Mouse (Mus musculus) heart, adult 2 months (tissue): ENCODE results near the gene Hoxa11. TPM values are rescaled to one million over a fixed set of nuclear protein-coding genes. Genes with fewer than 3 reads are reported as not detected.

Source experiments
- DNase-seq, 2 experiments: peaks; one replicate each; pipeline ENCODE4 v3.0.0; 2021
- H3K27ac ChIP-seq: fragments of 200-600 bp; 2 replicates; pipeline ENCODE4 v1.8.1; 2022
- H3K27me3 ChIP-seq: fragments of 200-500 bp; 2 replicates; pipeline ENCODE4 v1.6.1; 2012; ENCODE audit warnings: mild to moderate bottlenecking, low read length, inconsistent platforms, mixed read lengths; ENCODE audit not compliant: control insufficient read depth, insufficient read depth
- H3K36me3 ChIP-seq: fragments of 200-500 bp; 2 replicates; pipeline ENCODE4 v1.6.1; 2012; ENCODE audit warnings: low read length, inconsistent platforms; ENCODE audit not compliant: control insufficient read depth, insufficient read depth
- H3K4me1 ChIP-seq: fragments of 200-500 bp; 2 replicates; pipeline ENCODE4 v1.6.1; 2011; ENCODE audit warnings: low read length; ENCODE audit not compliant: control insufficient read depth, insufficient read depth
- H3K4me3 ChIP-seq: fragments of 200-600 bp; 2 replicates; pipeline ENCODE4 v1.8.1; 2022
- H3K79me2 ChIP-seq: fragments of 200-500 bp; replicated peaks from 2 replicates; pipeline ENCODE4 v1.6.1; 2012; ENCODE audit warnings: mild to moderate bottlenecking, inconsistent platforms, low read length, moderate library complexity, mixed read lengths; ENCODE audit not compliant: control insufficient read depth, insufficient read depth
- H3K9ac ChIP-seq: fragments of 200-500 bp; 2 replicates; pipeline ENCODE4 v1.6.1; 2012; ENCODE audit warnings: low read depth, mild to moderate bottlenecking, control low read depth, inconsistent platforms, low read length, mixed read lengths
- CTCF ChIP-seq: fragments of 200-600 bp; IDR thresholded peaks from 2 replicates; pipeline ENCODE4 v1.8.1; 2022; ENCODE audit warnings: antibody characterized with exemption, mild to moderate bottlenecking, moderate library complexity
- EP300 ChIP-seq: fragments of 200-500 bp; IDR thresholded peaks from 2 replicates; pipeline ENCODE4 v1.6.1; 2011; ENCODE audit warnings: low read depth, low read length, control low read depth; ENCODE audit not compliant: insufficient read depth
- POLR2A ChIP-seq: fragments of 200-500 bp; IDR thresholded peaks from 2 replicates; pipeline ENCODE4 v1.6.1; 2011; ENCODE audit warnings: mild to moderate bottlenecking, low read depth, low read length, control low read depth; ENCODE audit not compliant: insufficient read depth
- WGBS: fragments of 180-500 bp; shearing (Covaris S2); methylation state at CpG from one replicate; pipeline ENCODE4 v1.1.7; 2018; 5-methylcytosine and 5-hydroxymethylcytosine counted together
- intact Hi-C: fragments of 180-260 bp; cut with DNase I; formaldehyde crosslinking; loops from one replicate; pipeline ENCODE4 v1.15.1; 2025
- polyA plus RNA-seq: library from polyadenylated mRNA; depleted of rRNA; stranded (reverse); fragments of >200 nt; gene quantifications from 2 replicates; pipeline ENCODE4 v1.2.3, GENCODE M21; 2012
- total RNA-seq, 2 experiments: library from RNA; stranded (reverse); gene quantifications; 2 replicates each; pipeline ENCODE4 v1.2.3; 2021

Hoxa11 gene
- total and polyA plus RNA-seq, 3 experiments: not detected

DNA sequence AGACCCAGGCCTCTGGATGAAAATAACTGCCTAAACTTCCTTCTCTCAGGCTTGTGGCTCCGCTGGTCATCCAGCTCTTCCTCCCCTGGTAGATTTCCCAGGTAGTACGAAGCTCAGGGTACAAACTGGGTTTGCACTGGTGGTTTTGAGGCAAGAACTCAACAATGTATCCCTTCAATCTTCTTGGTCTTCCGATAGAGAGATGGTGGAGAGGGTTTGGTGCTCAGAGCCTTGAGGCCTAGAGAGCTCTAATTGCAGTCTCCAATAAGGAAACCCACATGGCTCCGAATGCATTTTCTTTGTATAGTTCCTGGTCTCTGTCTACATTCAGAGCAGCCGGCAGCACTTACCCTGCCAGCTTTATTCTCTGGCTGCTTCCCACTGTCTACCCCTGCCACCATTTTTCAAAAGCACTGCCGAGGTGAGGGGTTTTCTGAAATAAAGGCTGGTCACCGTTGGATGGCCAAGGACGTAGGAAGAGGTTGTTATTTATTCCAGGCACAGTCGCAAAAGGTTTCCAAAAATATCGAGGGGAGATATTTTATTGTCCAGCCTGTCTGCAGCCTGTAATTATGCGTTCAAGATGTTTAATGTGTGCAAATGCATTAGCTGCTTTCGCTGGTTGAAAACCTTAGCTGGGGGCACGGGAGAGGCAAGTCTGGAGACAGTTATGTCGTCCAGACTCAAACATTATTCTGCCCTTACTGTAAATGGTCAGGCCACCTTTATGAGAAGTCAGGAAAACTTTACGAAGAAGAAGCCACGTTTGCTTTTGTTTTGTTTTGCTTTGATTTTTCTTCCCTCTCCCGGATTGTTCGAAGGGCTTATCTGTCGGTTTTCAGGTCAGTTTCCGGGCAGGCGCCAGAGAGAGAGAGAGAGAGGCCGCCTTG is 27.4 kb upstream of the Hoxa11 start:
- no peak overlapping the region for H3K4me3 ChIP-seq
- TF ChIP-seq POLR2A: no peak
- no peak for TF ChIP-seq CTCF
- TF ChIP-seq EP300: no peak

DNA sequence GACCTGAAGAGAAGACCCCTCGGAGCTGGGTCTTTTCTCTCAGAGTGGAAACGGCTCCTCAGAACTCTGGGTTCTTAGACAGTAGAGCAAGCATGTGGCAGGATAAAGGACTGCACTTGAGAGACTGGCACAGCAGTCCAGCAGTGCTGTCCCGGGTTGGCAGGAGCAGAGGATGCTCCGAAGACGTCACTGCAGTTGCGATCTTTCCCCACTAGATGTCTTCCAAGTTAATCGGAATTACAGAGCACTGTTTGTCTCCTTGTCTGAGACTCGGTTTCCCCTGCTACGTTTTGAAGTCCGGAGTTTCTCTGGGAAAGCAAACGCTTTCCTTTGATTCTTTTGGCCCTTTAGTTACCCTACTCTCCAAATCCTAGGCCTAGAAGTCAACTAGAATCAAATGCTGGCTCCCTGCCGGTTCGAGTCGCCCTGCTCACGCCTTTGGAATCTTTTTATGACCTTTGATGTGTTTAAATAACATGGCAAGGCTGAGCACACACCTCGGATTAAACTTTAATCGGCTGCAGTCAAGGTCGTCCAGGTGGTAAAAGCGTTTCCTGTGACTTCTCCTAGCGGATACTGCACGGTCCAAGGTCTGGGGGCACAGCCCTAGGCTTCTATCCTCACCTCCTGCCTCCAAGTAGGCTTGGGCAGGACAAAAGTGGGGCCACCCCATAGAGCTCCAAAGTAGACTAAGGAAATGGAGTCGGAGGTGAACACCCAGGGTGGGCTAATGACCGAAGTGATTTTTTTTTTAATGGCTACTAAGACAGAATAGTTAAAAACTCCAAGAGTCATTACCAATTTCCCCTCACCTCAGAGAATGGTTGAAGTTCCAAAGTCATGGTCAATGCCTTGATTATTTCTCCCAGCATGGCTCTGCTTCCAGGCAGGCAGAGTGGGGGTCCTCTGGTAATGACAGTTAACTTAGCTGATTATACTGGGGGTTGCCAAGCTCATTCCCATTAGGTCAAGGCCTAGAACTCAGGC is 25.2 kb upstream of the Hoxa11 start:
- peak in 1 of 2 experiments; percentile 59 for DNase-seq
- Histone ChIP-seq H3K4me1 (no peaks in the 10 kb centered on the region), H3K27ac (no peak overlapping the region), H3K4me3 (no peak overlapping the region), H3K36me3 (no peaks in the 10 kb centered on the region), H3K27me3 (peaks cover 37% of the 10 kb centered on the region), H3K79me2 (no peaks in the 10 kb centered on the region), H3K9ac (no peak overlapping the region)
- WGBS: 16% methylated on average over 23 of the region's 23 CpGs
- TF ChIP-seq POLR2A (no peak), CTCF (no peak; the same call in none of the 2 replicates), EP300 (no peak)
- intact Hi-C loops: loop anchor here (1.0 to 2.0 kb wide), 2 partner anchors 307 to 568 kb away; no protein-coding TSS in a partner anchor

More for the DNA sequence above, 27.4 kb upstream of the Hoxa11 start:
- no peak overlapping the region for H3K9ac ChIP-seq
- H3K79me2 ChIP-seq: no peaks in the 10 kb centered on the region
- no peak for DNase-seq
- 31% methylated on average over 22 of the region's 22 CpGs for WGBS
- H3K27ac ChIP-seq: no peak overlapping the region
- H3K36me3 ChIP-seq: no peaks in the 10 kb centered on the region
- H3K27me3 ChIP-seq: peaks cover 28% of the 10 kb centered on the region
- H3K4me1 ChIP-seq: no peaks in the 10 kb centered on the region
- intact Hi-C loops: no loop called here

DNA sequence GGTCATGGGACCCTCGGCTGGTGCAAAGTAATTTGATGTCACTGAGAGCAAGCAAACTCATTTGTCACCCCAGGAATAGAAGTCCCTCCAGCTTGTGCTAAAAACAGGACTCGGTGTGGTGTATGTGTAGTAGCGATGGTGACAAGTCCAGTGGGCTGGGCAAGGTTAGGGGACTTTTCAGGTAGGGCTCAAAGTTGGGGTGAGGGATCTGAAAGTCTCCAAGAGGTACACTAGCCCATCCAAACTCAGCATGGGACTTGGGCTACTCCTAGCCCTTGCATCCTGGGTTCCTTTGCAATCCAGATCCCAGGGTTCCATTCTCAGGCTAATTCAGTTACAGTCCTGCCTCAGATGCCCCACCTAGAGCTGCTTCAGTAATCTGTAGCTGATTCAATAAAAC is 23.1 kb upstream of the Hoxa11 start:
- Histone ChIP-seq H3K4me3 (no peak overlapping the region), H3K27me3 (peaks cover 41% of the 10 kb centered on the region), H3K9ac (no peak overlapping the region), H3K4me1 (no peaks in the 10 kb centered on the region), H3K79me2 (no peaks in the 10 kb centered on the region), H3K36me3 (no peaks in the 10 kb centered on the region), H3K27ac (no peak overlapping the region)
- WGBS: 10% methylated on average over 3 of the region's 3 CpGs
- intact Hi-C loops: loop anchor here (5.0 kb wide), 1 partner anchor 44 kb away; the partner anchor contains the start of gene Evx1
- no peak for DNase-seq
- TF ChIP-seq CTCF (no peak), EP300 (no peak), POLR2A (no peak)

GRCm38 (mm10) chr6:52268341-52268740 is 22.7 kb upstream of the Hoxa11 start:
- H3K79me2 ChIP-seq: no peaks in the 10 kb centered on the region
- WGBS: 19% methylated on average over 7 of the region's 7 CpGs
- no peak for DNase-seq
- no peak overlapping the region for H3K27ac ChIP-seq
- intact Hi-C loops: loop anchor here (5.0 kb wide), 1 partner anchor 44 kb away; the partner anchor contains the start of gene Evx1
- H3K27me3 ChIP-seq: peaks cover 37% of the 10 kb centered on the region
- H3K4me3 ChIP-seq: no peak overlapping the region
- H3K9ac ChIP-seq: no peak overlapping the region
- TF ChIP-seq POLR2A (no peak), CTCF (no peak), EP300 (no peak)
- H3K36me3 ChIP-seq: no peaks in the 10 kb centered on the region
- no peaks in the 10 kb centered on the region for H3K4me1 ChIP-seq

DNA sequence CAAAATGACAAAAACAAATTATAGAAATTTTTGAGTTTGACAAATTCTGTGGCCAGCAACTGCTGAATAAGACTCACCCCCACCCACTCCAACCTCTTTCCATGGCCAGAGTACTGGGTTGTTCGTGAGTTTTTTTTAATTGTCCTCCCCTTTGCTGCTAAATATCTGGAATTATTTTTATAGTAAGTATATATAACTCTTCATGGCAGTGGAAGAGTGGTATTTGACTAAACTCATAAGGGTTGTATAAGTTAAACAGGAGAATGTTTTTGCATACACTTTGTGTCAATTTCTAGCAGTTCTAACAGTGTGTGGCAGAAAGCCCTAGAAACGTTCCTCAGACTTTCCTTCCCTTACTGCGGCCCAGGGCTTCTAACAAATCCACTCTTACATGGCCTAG is 22.1 kb upstream of the Hoxa11 start:
- H3K36me3 ChIP-seq: no peaks in the 10 kb centered on the region
- no peak overlapping the region for H3K4me3 ChIP-seq
- no peaks in the 10 kb centered on the region for H3K4me1 ChIP-seq
- peaks cover 38% of the 10 kb centered on the region for H3K27me3 ChIP-seq
- WGBS: 18% methylated on average over 3 of the region's 3 CpGs
- TF ChIP-seq EP300 (no peak), POLR2A (no peak), CTCF (no peak)
- no peak for DNase-seq
- no peaks in the 10 kb centered on the region for H3K79me2 ChIP-seq
- no peak overlapping the region for H3K27ac ChIP-seq
- no peak overlapping the region for H3K9ac ChIP-seq
- intact Hi-C loops: loop anchor here (5.0 kb wide), 1 partner anchor 45 kb away; the partner anchor contains the start of gene Evx1
